Mouse (Mus musculus): ENCODE measurements around the gene Calcoco1. TPM values are rescaled to one million over a fixed set of nuclear protein-coding genes. Genes with fewer than 3 reads are reported as not detected.

Gene Calcoco1
- polyA plus RNA-seq, 1 experiment from 2014 or later: 27.0 TPM

- H3K4me3 ChIP-seq (ENCODE audit: low read length): no peak overlapping the region
- no peak overlapping the region for H3K4me2 ChIP-seq (ENCODE audit: low read depth, low read length)
- H3K27ac ChIP-seq (ENCODE audit: low read length): no peak overlapping the region
- ATAC-seq: no peak
- H3K27me3 ChIP-seq (replicated peaks; ENCODE audit: control insufficient read depth, insufficient read depth, low read length): peaks cover 65% of the 10 kb centered on the region
- 3% methylated on average over 14 of the region's 14 CpGs for WGBS
- H3K36me3 ChIP-seq (ENCODE audit: control insufficient read depth, insufficient read depth, low read length): no peaks in the 10 kb centered on the region
- peaks cover 14% of the 10 kb centered on the region; the same call in 1 of the 2 replicates for H3K4me1 ChIP-seq (ENCODE audit: control insufficient read depth, insufficient read depth, low read length)
- H3K9ac ChIP-seq (ENCODE audit: low read depth, low read length): no peak overlapping the region
- H3K9me3 ChIP-seq (ENCODE audit: control insufficient read depth, low read length): no peaks in the 10 kb centered on the region
These were observed 22.0 kb upstream of the Calcoco1 start for GRCm38 (mm10) chr15:102743996-102744395.

DNA sequence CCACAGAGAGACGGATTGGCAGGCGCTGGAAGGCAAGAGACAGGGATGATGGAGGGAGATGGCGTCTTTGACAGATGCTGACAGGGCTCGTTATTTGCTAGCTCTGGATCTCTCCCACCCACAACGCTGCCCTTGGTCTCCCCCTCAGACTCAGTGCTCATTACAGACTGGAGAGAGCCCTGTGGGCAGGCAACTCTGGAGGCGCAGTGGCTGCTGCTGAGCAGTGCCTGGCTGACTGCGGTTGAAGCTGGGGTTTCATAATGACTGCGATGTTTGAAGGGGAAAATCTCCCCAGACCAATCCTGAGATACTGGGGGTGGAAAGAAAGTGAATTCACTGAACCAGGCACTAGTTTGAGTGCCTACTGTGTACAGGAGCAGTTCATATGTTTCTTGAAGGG is 21.2 kb upstream of the Calcoco1 start:
- no peak overlapping the region for H3K27ac ChIP-seq (ENCODE audit: low read length)
- no peaks in the 10 kb centered on the region for H3K36me3 ChIP-seq (ENCODE audit: control insufficient read depth, insufficient read depth, low read length)
- H3K9me3 ChIP-seq (ENCODE audit: control insufficient read depth, low read length): no peaks in the 10 kb centered on the region
- 26% methylated on average over 8 of the region's 8 CpGs for WGBS
- H3K4me3 ChIP-seq (ENCODE audit: low read length): no peak overlapping the region
- peaks cover 60% of the 10 kb centered on the region for H3K27me3 ChIP-seq (replicated peaks; ENCODE audit: control insufficient read depth, insufficient read depth, low read length)
- peaks cover 14% of the 10 kb centered on the region; the same call in 1 of the 2 replicates for H3K4me1 ChIP-seq (ENCODE audit: control insufficient read depth, insufficient read depth, low read length)
- ATAC-seq: no peak
- H3K4me2 ChIP-seq (ENCODE audit: low read depth, low read length): no peak overlapping the region
- no peak overlapping the region for H3K9ac ChIP-seq (ENCODE audit: low read depth, low read length)

DNA sequence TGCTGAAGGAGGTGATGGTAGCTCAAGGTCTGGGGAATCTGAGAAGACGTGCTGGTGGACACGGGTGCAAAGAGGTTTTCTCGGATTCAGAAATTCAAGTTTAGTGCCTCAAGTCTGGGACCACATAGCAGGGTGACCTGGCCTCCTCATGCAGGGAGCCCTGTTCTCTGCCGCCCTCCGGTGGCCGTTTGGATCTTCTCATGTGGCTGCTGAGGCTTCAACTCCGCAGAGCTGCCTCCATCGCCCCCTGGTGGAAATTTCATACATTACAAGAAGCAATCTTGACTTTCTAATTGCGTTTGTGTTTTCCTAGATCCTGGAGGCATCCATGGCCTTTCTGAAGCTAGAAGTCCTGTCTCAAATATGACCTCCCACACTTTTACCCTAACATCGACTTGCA is 20.6 kb upstream of the Calcoco1 start:
- WGBS: under 1% methylated on average over 10 of the region's 10 CpGs
- Histone ChIP-seq H3K4me1 (ENCODE audit: control insufficient read depth, insufficient read depth, low read length) (peaks cover 14% of the 10 kb centered on the region; the same call in 1 of the 2 replicates), H3K27ac (ENCODE audit: low read length) (no peak overlapping the region), H3K4me3 (ENCODE audit: low read length) (no peak overlapping the region), H3K36me3 (ENCODE audit: control insufficient read depth, insufficient read depth, low read length) (no peaks in the 10 kb centered on the region), H3K9me3 (ENCODE audit: control insufficient read depth, low read length) (no peaks in the 10 kb centered on the region), H3K4me2 (ENCODE audit: low read depth, low read length) (no peak overlapping the region), H3K9ac (ENCODE audit: low read depth, low read length) (no peak overlapping the region), H3K27me3 (replicated peaks; ENCODE audit: control insufficient read depth, insufficient read depth, low read length) (peaks cover 54% of the 10 kb centered on the region)
- ATAC-seq: peak; percentile 76

GRCm38 (mm10) chr15:102739520-102740297 is 17.7 kb upstream of the Calcoco1 start:
- Histone ChIP-seq H3K27ac (ENCODE audit: low read length) (no peak overlapping the region), H3K4me1 (ENCODE audit: control insufficient read depth, insufficient read depth, low read length) (peaks cover 3% of the 10 kb centered on the region; the same call in 1 of the 2 replicates), H3K27me3 (replicated peaks; ENCODE audit: control insufficient read depth, insufficient read depth, low read length) (peaks cover 33% of the 10 kb centered on the region), H3K4me3 (ENCODE audit: low read length) (no peak overlapping the region), H3K9ac (ENCODE audit: low read depth, low read length) (no peak overlapping the region), H3K36me3 (ENCODE audit: control insufficient read depth, insufficient read depth, low read length) (no peaks in the 10 kb centered on the region), H3K4me2 (ENCODE audit: low read depth, low read length) (no peak overlapping the region), H3K9me3 (ENCODE audit: control insufficient read depth, low read length) (no peaks in the 10 kb centered on the region)
- ATAC-seq: no peak
- 28% methylated on average over 15 of the region's 15 CpGs for WGBS

- Histone ChIP-seq H3K27ac (ENCODE audit: low read length) (no peak overlapping the region), H3K9ac (ENCODE audit: low read depth, low read length) (no peak overlapping the region), H3K4me1 (ENCODE audit: control insufficient read depth, insufficient read depth, low read length) (peaks cover 3% of the 10 kb centered on the region; the same call in 1 of the 2 replicates), H3K36me3 (ENCODE audit: control insufficient read depth, insufficient read depth, low read length) (no peaks in the 10 kb centered on the region), H3K9me3 (ENCODE audit: control insufficient read depth, low read length) (no peaks in the 10 kb centered on the region), H3K4me3 (ENCODE audit: low read length) (no peak overlapping the region), H3K27me3 (replicated peaks; ENCODE audit: control insufficient read depth, insufficient read depth, low read length) (peaks cover 20% of the 10 kb centered on the region), H3K4me2 (ENCODE audit: low read depth, low read length) (no peak overlapping the region)
- WGBS: 38% methylated on average over 2 of the region's 2 CpGs
- ATAC-seq: no peak
These were observed 16.5 kb upstream of the Calcoco1 start for GRCm38 (mm10) chr15:102738434-102738833.

DNA sequence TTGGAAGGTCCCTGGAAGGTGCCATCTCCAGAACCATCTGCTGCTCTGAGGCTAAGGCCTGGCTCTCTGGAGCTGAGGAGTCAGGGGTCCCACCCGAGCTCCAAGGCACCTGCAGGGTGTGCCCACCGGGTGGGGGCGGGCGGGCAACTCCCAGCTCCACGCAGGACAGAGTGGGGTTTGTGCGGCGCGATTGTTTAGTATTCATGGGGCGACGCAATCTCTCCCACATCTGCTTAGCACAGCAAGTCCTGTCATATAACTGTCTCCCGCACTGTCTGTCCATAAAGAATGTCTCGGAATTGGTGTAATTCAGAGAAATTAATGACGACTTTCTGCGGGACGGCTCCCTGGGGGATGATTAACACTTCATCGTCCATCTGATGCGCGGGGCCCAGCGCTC is 15.1 kb upstream of the Calcoco1 start:
- ATAC-seq: no peak
- WGBS: 77% methylated on average over 19 of the region's 19 CpGs

DNA sequence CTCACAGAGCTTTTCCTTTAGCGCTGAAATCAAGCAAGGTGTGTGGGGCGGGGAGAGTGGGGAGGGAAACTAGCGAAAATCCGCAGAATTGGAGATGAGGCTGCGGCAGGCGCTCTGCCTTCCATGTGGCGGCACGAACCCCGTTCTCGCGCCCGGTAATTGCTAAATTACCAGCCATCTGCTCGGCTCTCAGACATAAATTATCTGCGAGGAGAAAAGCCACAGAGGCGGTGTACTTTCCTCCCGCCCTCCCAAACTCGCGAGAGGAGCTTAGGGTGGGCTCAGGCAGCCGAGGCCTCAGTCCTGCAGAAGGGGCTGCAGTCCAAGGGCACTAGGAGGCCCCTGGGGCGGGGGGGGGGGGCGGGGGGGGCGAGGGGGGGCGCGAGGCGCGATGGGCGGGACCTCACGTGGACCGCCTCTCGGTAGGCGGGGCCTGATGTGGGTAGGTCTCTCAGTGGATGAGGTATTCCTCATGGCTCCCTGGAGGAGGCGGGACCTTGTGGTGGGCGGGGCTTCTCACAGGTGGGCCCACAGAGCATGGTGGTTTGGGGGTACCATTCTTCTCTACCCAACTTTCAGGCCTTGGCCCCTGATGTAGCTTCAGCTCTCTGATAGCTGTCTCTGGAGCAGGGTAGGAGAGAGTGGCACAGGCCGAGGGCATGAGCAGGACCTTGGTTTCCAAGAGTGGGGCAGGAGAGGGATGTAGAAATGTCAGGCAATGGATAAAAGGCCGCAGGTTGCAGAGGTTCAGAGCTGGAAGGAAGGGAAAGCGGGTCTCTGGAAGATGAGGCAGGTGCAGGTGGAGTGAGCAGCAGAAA is 14.4 kb upstream of the Calcoco1 start:
- Histone ChIP-seq H3K9ac (ENCODE audit: low read depth, low read length) (0 out of 2 replicates have a peak overlapping the region, but pooled peaks have one; percentile 6), H3K4me1 (ENCODE audit: control insufficient read depth, insufficient read depth, low read length) (peaks cover 3% of the 10 kb centered on the region; the same call in 1 of the 2 replicates), H3K36me3 (ENCODE audit: control insufficient read depth, insufficient read depth, low read length) (no peaks in the 10 kb centered on the region), H3K27me3 (replicated peaks; ENCODE audit: control insufficient read depth, insufficient read depth, low read length) (peaks cover 17% of the 10 kb centered on the region), H3K9me3 (ENCODE audit: control insufficient read depth, low read length) (no peaks in the 10 kb centered on the region), H3K4me2 (ENCODE audit: low read depth, low read length) (peak overlapping the region; percentile 62), H3K27ac (ENCODE audit: low read length) (no peak overlapping the region), H3K4me3 (ENCODE audit: low read length) (peak overlapping the region; percentile 35)
- 14% methylated on average over 32 of the region's 36 CpGs for WGBS
- peak; percentile 51 for ATAC-seq

More for the DNA sequence above, 15.1 kb upstream of the Calcoco1 start:
- Histone ChIP-seq H3K4me1 (ENCODE audit: control insufficient read depth, insufficient read depth, low read length) (peaks cover 3% of the 10 kb centered on the region; the same call in 1 of the 2 replicates), H3K27ac (ENCODE audit: low read length) (no peak overlapping the region), H3K9me3 (ENCODE audit: control insufficient read depth, low read length) (no peaks in the 10 kb centered on the region), H3K4me2 (ENCODE audit: low read depth, low read length) (no peak overlapping the region), H3K27me3 (replicated peaks; ENCODE audit: control insufficient read depth, insufficient read depth, low read length) (peaks cover 17% of the 10 kb centered on the region), H3K9ac (ENCODE audit: low read depth, low read length) (no peak overlapping the region), H3K36me3 (ENCODE audit: control insufficient read depth, insufficient read depth, low read length) (no peaks in the 10 kb centered on the region), H3K4me3 (ENCODE audit: low read length) (no peak overlapping the region)

- Histone ChIP-seq H3K36me3 (ENCODE audit: control insufficient read depth, insufficient read depth, low read length) (no peaks in the 10 kb centered on the region), H3K4me1 (ENCODE audit: control insufficient read depth, insufficient read depth, low read length) (peaks cover 3% of the 10 kb centered on the region; the same call in 1 of the 2 replicates), H3K27ac (ENCODE audit: low read length) (no peak overlapping the region), H3K27me3 (replicated peaks; ENCODE audit: control insufficient read depth, insufficient read depth, low read length) (peaks cover 12% of the 10 kb centered on the region; the same call in 1 of the 2 replicates), H3K4me2 (ENCODE audit: low read depth, low read length) (no peak overlapping the region), H3K9ac (ENCODE audit: low read depth, low read length) (no peak overlapping the region), H3K4me3 (ENCODE audit: low read length) (no peak overlapping the region), H3K9me3 (ENCODE audit: control insufficient read depth, low read length) (no peaks in the 10 kb centered on the region)
- WGBS: 51% methylated on average over 14 of the region's 14 CpGs
- ATAC-seq: no peak
These were observed 13.1 kb upstream of the Calcoco1 start for GRCm38 (mm10) chr15:102735031-102735430.

Measured in intestine, embryonic 16.5 days (tissue).